Mouse (Mus musculus): ENCODE measurements around the gene Notch1. TPM values are rescaled to one million over a fixed set of nuclear protein-coding genes. Genes with fewer than 3 reads are reported as not detected.

Gene Notch1
- polyA plus RNA-seq, 1 experiment = 11.1 TPM

GRCm38 (mm10) chr2:26462980-26463379, 53.5 kb downstream of the Notch1 start:
- Histone ChIP-seq H3K27ac (ENCODE audit: insufficient read depth, low read length) (no peak overlapping the region), H3K4me1 (ENCODE audit: control insufficient read depth, insufficient read depth, low read length) (no peaks in the 10 kb centered on the region)
- TF ChIP-seq CTCF (IDR thresholded peaks at IDR 0.05; ENCODE audit: extremely low read depth, insufficient read depth, low read length) (no peak), POLR2A (IDR thresholded peaks at IDR 0.05; ENCODE audit: extremely low read depth, insufficient read depth, low read length) (no peak)

GRCm38 (mm10) chr2:26461667-26462066, 54.8 kb downstream of the Notch1 start:
- H3K4me3 ChIP-seq (ENCODE audit: insufficient read depth, low read length) = no peak overlapping the region
- no peak overlapping the region for H3K27ac ChIP-seq (ENCODE audit: insufficient read depth, low read length)
- no peaks in the 10 kb centered on the region for H3K4me1 ChIP-seq (ENCODE audit: control insufficient read depth, insufficient read depth, low read length)
- no peak for TF ChIP-seq POLR2A (IDR thresholded peaks at IDR 0.05; ENCODE audit: extremely low read depth, insufficient read depth, low read length)
- no peak for TF ChIP-seq CTCF (IDR thresholded peaks at IDR 0.05; ENCODE audit: extremely low read depth, insufficient read depth, low read length)

More at GRCm38 (mm10) chr2:26462980-26463379, 53.5 kb downstream of the Notch1 start:
- H3K4me3 ChIP-seq (ENCODE audit: insufficient read depth, low read length) = no peak overlapping the region

GRCm38 (mm10) chr2:26460837-26461236, 55.6 kb downstream of the Notch1 start:
- TF ChIP-seq CTCF (IDR thresholded peaks at IDR 0.05; ENCODE audit: extremely low read depth, insufficient read depth, low read length) = no peak
- TF ChIP-seq POLR2A (IDR thresholded peaks at IDR 0.05; ENCODE audit: extremely low read depth, insufficient read depth, low read length) = no peak
- Histone ChIP-seq H3K4me1 (ENCODE audit: control insufficient read depth, insufficient read depth, low read length) (no peaks in the 10 kb centered on the region), H3K27ac (ENCODE audit: insufficient read depth, low read length) (no peak overlapping the region), H3K4me3 (ENCODE audit: insufficient read depth, low read length) (no peak overlapping the region)

- Histone ChIP-seq H3K27ac (ENCODE audit: insufficient read depth, low read length) (no peak overlapping the region), H3K4me3 (ENCODE audit: insufficient read depth, low read length) (no peak overlapping the region), H3K4me1 (ENCODE audit: control insufficient read depth, insufficient read depth, low read length) (no peaks in the 10 kb centered on the region)
- TF ChIP-seq CTCF (IDR thresholded peaks at IDR 0.05; ENCODE audit: extremely low read depth, insufficient read depth, low read length) = no peak
These were observed 56.3 kb downstream of the Notch1 start for GRCm38 (mm10) chr2:26460097-26460646.

- TF ChIP-seq CTCF (IDR thresholded peaks at IDR 0.05; ENCODE audit: extremely low read depth, insufficient read depth, low read length) (no peak), POLR2A (IDR thresholded peaks at IDR 0.05; ENCODE audit: extremely low read depth, insufficient read depth, low read length) (no peak)
- no peak overlapping the region for H3K27ac ChIP-seq (ENCODE audit: insufficient read depth, low read length)
These were observed 57.0 kb downstream of the Notch1 start for GRCm38 (mm10) chr2:26459478-26459877.

GRCm38 (mm10) chr2:26458402-26459124, 57.9 kb downstream of the Notch1 start:
- Histone ChIP-seq H3K4me3 (ENCODE audit: insufficient read depth, low read length) (no peak overlapping the region), H3K4me1 (ENCODE audit: control insufficient read depth, insufficient read depth, low read length) (no peaks in the 10 kb centered on the region), H3K27ac (ENCODE audit: insufficient read depth, low read length) (no peak overlapping the region)
- TF ChIP-seq POLR2A (IDR thresholded peaks at IDR 0.05; ENCODE audit: extremely low read depth, insufficient read depth, low read length) (no peak), CTCF (IDR thresholded peaks at IDR 0.05; ENCODE audit: extremely low read depth, insufficient read depth, low read length) (no peak)

More at GRCm38 (mm10) chr2:26459478-26459877, 57.0 kb downstream of the Notch1 start:
- Histone ChIP-seq H3K4me3 (ENCODE audit: insufficient read depth, low read length) (no peak overlapping the region), H3K4me1 (ENCODE audit: control insufficient read depth, insufficient read depth, low read length) (no peaks in the 10 kb centered on the region)

- Histone ChIP-seq H3K4me1 (ENCODE audit: control insufficient read depth, insufficient read depth, low read length) (peaks cover 7% of the 10 kb centered on the region), H3K27ac (ENCODE audit: insufficient read depth, low read length) (no peak overlapping the region), H3K4me3 (ENCODE audit: insufficient read depth, low read length) (no peak overlapping the region)
- TF ChIP-seq POLR2A (IDR thresholded peaks at IDR 0.05; ENCODE audit: extremely low read depth, insufficient read depth, low read length) = no peak
- TF ChIP-seq CTCF (IDR thresholded peaks at IDR 0.05; ENCODE audit: extremely low read depth, insufficient read depth, low read length) = peak; percentile 91
These were observed 67.1 kb downstream of the Notch1 start for GRCm38 (mm10) chr2:26449121-26450060.

GRCm38 (mm10) chr2:26447451-26447850, 69.0 kb downstream of the Notch1 start:
- Histone ChIP-seq H3K4me1 (ENCODE audit: control insufficient read depth, insufficient read depth, low read length) (peaks cover 10% of the 10 kb centered on the region), H3K4me3 (ENCODE audit: insufficient read depth, low read length) (no peak overlapping the region; the same call in 1 of the 2 replicates), H3K27ac (ENCODE audit: insufficient read depth, low read length) (no peak overlapping the region)
- TF ChIP-seq POLR2A (IDR thresholded peaks at IDR 0.05; ENCODE audit: extremely low read depth, insufficient read depth, low read length) (no peak), CTCF (IDR thresholded peaks at IDR 0.05; ENCODE audit: extremely low read depth, insufficient read depth, low read length) (no peak)

GRCm38 (mm10) chr2:26446671-26447070, 69.8 kb downstream of the Notch1 start:
- Histone ChIP-seq H3K27ac (ENCODE audit: insufficient read depth, low read length) (no peak overlapping the region), H3K4me3 (ENCODE audit: insufficient read depth, low read length) (peak overlapping the region; percentile 93), H3K4me1 (ENCODE audit: control insufficient read depth, insufficient read depth, low read length) (peaks cover 10% of the 10 kb centered on the region)
- TF ChIP-seq POLR2A (IDR thresholded peaks at IDR 0.05; ENCODE audit: extremely low read depth, insufficient read depth, low read length) (no peak), CTCF (IDR thresholded peaks at IDR 0.05; ENCODE audit: extremely low read depth, insufficient read depth, low read length) (no peak)

All from cortical plate, adult 2 months (tissue).